Mouse (Mus musculus): Measurements from ENCODE around the gene Myh6.
"Not testable (repeated sequence)": the region's sequence is repeated elsewhere in the genome, so short reads cannot be mapped to it uniquely, and the experiment has no call there.

The Myh6 gene

DNA sequence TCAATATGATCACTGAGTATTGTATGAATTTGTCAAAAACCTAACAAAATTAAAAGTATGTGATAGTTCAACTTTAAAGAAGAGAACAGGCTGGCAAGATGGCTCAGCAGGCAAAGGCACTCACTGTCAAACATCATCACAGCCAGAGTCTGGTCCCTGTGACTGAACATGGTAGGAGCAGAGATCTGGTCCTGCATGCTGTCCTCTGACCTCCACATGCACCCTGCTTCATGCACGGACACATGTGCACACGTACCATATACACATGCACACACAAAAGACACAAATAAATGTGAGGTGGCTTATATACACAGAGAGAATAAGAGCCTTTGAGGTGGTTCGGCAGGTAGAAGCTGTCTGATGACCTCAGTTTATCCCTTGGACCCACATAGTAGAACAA is 11.2 kb downstream of the Myh6 start:
- no peak for DNase-seq

DNA sequence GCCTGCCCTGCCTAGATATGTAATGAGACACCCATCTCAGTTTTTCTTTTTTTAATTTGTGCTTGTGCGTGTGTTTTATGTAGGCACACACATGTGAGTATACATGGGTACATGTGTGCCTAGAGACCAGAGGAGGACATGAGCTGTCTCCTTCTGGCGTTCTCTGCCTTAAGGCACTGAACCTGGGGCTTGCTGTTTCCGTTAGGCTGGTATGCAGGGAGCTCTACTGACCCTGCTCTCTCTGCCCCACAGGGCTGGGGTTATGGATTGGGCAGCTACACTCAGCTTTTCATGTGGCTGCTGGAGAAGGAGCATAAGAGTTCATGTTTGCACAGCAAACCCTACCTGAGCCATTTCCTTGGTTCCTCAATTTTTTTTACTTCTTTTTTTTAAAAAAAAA is 12.3 kb downstream of the Myh6 start:
- DNase-seq, result no peak

GRCm38 (mm10) chr14:54953664-54954206 is 13.0 kb downstream of the Myh6 start:
- no peak for DNase-seq

DNA sequence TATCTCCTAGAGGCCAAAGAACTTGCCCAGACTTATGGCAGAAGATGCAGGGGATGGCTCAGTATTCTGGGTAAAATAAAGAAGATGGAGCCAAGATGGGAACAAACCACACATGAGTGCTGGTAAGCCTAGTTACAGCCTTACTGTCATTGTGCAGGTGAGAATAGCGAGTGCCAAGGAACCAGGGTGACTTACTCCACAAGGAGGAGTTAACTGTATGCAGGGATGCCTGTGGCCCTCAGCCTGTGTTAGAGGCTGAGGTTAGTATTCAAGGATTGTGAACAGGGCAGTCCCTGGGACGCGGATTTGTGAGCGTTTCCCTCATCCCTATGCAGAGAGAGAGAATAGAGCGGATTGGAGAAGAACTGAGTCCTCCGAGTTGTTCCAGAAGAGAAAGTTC is 15.1 kb downstream of the Myh6 start:
- no peak for DNase-seq

GRCm38 (mm10) chr14:54950493-54950892 is 16.2 kb downstream of the Myh6 start:
- DNase-seq, result no peak

- no peak for DNase-seq
Observed at GRCm38 (mm10) chr14:54948781-54949180, 17.9 kb downstream of the Myh6 start.

- not testable (repeated sequence) for DNase-seq
Observed at GRCm38 (mm10) chr14:54947008-54947407, 19.7 kb downstream of the Myh6 start.

DNA sequence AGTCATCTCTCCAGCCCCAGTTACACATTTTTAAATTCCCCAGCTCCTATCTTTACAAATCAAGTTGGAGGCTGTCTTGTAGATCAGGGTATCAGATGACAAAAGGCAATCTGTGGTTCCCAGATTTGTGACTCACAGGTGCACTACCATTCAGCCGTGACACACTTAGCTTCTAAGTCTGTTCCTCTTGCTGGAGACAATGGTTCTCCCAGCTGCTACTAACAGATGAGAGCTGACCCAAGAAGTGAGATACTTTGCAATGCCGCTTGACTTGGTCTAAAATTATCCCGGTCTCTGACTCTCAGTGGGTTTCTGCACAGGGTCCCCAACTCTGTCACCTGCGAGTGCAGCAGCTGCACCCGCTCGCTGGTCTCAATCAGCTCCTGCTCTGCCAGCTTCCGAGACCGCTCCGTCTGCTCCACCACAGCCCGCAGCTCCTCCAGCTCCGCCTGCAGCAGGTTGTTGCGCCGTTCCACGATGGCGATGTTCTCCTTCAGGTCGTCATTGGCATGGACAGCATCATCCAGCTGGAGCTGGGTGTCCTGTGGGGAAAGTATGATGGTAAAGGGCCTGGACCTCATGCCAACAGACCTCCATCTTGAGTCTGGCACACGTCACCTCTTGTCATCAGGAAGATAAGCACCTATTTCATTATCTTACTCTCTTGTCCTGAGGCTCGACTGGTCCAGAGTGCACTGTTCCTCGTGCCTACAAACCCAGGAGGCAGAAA is 20.6 kb downstream of the Myh6 start:
- no peak for DNase-seq

DNA sequence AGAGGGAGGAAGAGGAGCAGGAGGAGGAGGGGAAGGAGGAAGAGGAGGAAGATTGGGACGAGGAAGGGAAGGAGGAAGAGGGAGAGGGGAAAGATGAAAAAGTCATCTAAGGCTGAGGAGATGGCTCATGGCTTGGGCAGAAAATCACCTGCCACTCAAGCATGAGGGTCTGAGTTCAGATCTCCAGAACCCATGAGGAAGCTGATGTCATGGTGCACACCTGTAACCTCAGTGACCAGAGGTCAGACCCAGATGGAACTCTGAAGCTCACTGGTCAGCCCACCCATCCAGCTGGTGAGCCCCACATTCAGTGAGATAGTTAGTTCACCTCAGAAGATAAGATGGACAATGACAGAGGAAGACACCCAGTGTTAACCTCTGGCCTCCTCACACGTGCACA is 21.8 kb downstream of the Myh6 start:
- DNase-seq, result no peak

DNA sequence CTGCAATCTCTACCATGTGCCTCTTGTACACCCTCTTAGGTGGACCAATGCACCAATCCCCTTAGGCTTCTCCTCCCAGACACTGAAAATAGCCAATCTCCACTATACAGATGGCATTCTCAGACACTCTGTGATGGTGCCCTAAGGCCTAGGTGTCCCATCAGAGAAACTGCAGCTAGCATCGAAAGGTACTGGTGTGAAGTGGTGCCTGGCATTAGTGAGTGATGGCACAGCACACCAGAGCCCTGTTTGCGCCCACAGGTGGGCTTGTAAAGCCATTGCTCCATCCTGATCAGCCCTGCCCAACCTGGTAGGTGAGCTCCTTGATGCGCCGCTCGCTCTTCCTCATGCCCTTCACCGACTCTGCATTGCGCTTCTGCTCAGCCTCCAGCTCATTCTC is 22.8 kb downstream of the Myh6 start:
- no peak for DNase-seq

DNA sequence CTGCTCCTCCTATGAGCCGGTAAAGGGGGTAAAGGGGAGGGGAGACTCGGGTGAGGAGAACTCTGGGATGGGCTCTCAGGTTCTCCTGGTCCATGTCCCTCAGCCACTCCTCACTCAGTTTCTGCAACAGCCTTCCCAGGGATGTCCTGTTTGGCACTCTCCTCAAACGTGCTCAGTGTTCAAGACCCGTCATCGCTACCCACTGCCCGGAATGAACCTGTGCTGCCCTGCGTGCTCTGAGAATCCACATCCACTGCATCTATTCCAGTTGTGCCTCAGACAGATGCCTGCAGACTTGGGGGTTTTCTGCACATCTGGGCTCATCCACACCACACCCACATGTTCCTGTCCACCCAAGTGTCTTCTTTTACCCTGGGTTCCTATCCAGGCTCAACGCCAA is 24.2 kb downstream of the Myh6 start:
- no peak for DNase-seq

- DNase-seq, result no peak
Observed at GRCm38 (mm10) chr14:54941024-54941978, 25.4 kb downstream of the Myh6 start.

DNA sequence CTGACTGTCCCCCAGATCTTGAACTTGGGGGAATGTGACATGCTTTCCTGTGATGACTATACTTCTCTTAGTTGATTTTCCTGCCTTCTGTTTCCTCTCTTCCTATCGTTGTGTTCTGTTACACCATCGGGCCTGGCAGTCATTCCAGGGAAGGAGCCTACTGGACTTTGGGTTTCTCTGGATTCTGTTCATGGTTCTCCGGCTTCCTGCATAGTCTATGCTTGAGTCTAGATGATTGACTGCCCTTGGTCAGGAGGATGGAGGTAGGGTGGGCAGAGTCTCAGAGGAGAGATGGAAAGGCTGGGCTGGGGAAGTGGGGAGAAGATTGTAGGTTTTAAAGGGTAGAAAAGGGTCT is 26.6 kb downstream of the Myh6 start:
- no peak for DNase-seq

GRCm38 (mm10) chr14:54939434-54940175 is 27.1 kb downstream of the Myh6 start:
- peak; percentile 53 for DNase-seq

GRCm38 (mm10) chr14:54938431-54939219 is 28.1 kb downstream of the Myh6 start:
- DNase-seq, result no peak

GRCm38 (mm10) chr14:54937361-54938182 is 29.2 kb downstream of the Myh6 start:
- no peak for DNase-seq

DNA sequence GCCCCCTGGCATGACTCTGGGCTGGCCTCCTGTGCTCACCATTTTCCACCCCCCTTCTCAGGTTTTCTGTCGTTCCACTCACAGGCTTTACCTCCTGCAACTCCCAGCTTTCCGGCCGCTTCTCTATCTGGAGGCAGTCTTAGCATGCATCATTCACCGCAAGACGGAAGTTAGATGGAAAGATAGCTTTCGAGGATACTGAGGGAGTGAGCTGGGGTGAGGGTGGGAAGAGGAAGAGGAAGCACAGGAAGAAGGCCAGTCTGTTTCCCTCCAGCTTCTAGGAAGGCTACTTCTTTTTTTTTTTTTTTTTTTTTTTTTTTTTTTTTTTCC is 29.9 kb downstream of the Myh6 start:
- no peak for DNase-seq

GRCm38 (mm10) chr14:54935904-54936830 is 30.6 kb downstream of the Myh6 start, which contains the start of gene Cmtm5:
Gene Cmtm5, plus strand, starts transcription at chr14:54936261.
- DNase-seq, result peak; percentile 71

DNA sequence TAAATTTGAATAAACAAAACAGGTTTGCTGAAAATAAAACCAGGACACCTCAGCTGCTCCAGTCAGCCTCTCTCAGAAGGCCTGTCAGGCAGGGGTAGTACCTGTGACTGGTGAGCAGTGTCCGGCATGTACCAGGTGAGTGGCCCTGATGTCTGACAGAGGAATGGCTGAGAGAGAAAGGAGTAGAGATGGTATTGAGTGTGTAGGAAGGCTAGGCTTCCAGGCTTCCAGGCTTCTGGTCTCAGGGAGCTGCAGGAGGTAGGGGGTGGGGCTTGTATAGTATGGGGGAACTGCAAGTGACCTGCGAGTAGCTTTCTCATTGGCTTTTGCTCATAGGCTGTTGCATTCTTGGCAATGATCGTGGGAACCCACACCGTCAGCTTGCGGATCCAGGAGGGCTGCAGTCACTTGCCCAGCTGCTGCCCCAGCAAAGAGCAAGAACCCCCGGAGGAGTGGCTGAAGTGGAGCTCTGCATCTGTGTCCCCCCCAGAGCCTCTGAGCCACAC is 34.0 kb downstream of the Myh6 start, which contains the start of gene Il25:
TSS of gene Il25 (plus strand) at position 51 of the 506 bp plus-strand sequence.
- DNase-seq, result no peak

DNA sequence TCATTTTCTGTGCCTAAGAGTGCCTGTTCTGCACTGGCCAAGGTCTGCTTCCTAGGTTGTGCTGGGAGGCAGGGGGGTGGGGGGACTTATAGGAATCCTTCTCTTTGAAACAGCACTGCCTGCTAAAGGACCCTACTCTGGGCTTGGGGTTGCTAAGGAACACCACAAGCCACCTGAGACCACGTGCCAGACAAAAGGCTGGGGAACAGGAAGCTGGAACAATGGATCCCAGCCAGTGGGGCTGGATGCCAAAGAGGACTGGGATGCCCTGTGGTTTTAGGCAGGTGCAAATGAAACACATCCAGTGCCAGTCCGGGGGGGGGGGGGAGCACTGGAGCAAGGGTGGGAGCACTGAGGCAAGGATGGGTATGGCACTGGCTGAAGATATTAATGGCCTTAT is 36.3 kb downstream of the Myh6 start:
- no peak for DNase-seq

Measured in cerebellum, adult 9-11 months (tissue).